13 mouse cellular contexts compared by ENCODE assay signal in genomic region chr17:34681881-34682536, GRCm38 (mm10). TPM values are rescaled to one million over a fixed set of nuclear protein-coding genes. Genes with fewer than 3 reads are reported as not detected.
DNase-seq lines count a peak whose midpoint lies in the region; ATAC-seq lines count a peak whose summit lies in the region.
"Had no signal": no experiment of that assay in that cellular context is flagged by ENCODE, and none has a peak within 500 bp of the region (broad histone marks: within the 10 kb centered on the region; RNA-seq: fewer than 3 reads in every experiment).

No protein-coding gene starts in this region.

- H3K9me3 ChIP-seq in heart, embryonic 12.5 days (replicated peaks) = no peaks in the 10 kb centered on the region
- no peaks in the 10 kb centered on the region for H3K9me3 ChIP-seq in stomach, embryonic 16.5 days (replicated peaks; ENCODE audit: control insufficient read depth, low read length)
- H3K9me3 ChIP-seq: forebrain, embryonic 10.5 days; heart, embryonic 15.5 days; liver, embryonic 15.5 days had no signal

- ATAC-seq in heart, embryonic 12.5 days (ENCODE audit: insufficient number of reproducible peaks, low FRiP score) = no peak
- no peak for ATAC-seq in stomach, embryonic 16.5 days (ENCODE audit: insufficient read depth, low FRiP score)

- H3K4me3 ChIP-seq in heart, embryonic 12.5 days = no peak overlapping the region
- no peak overlapping the region for H3K4me3 ChIP-seq in stomach, embryonic 16.5 days (replicated peaks; ENCODE audit: low read length)
- H3K4me3 ChIP-seq: forebrain, embryonic 10.5 days; heart, embryonic 15.5 days; liver, embryonic 15.5 days had no signal

- peaks cover 36% of the 10 kb centered on the region for H3K27me3 ChIP-seq in heart, embryonic 12.5 days (replicated peaks)
- 0 out of 2 replicates have a peak, but pooled peaks cover 5% of the 10 kb centered on the region for H3K27me3 ChIP-seq in stomach, embryonic 16.5 days (ENCODE audit: control insufficient read depth, insufficient read depth, low read length)

- no peak overlapping the region for H3K9ac ChIP-seq in heart, embryonic 12.5 days
- peak overlapping the region; percentile 40 for H3K9ac ChIP-seq in stomach, embryonic 16.5 days (ENCODE audit: low read length)
- H3K9ac ChIP-seq: heart, embryonic 15.5 days; liver, embryonic 15.5 days had no signal

- H3K27ac ChIP-seq in heart, embryonic 12.5 days (ENCODE audit: poor library complexity, severe bottlenecking) = no peak overlapping the region
- 0 out of 2 replicates have a peak overlapping the region, but pooled peaks have one; percentile 6 for H3K27ac ChIP-seq in stomach, embryonic 16.5 days (ENCODE audit: low read length)
- H3K27ac ChIP-seq: forebrain, embryonic 10.5 days; heart, embryonic 15.5 days; liver, embryonic 15.5 days had no signal

- H3K4me2 ChIP-seq in heart, embryonic 12.5 days = 0 out of 2 replicates have a peak overlapping the region, but pooled peaks have one; percentile 9
- H3K4me2 ChIP-seq in stomach, embryonic 16.5 days (ENCODE audit: low read depth, low read length) = no peak overlapping the region
- H3K4me2 ChIP-seq: heart, embryonic 15.5 days; liver, embryonic 15.5 days had no signal

- peak; percentile 30 for DNase-seq in adrenal gland, adult 2 months
- no peak for DNase-seq in adrenal gland, postnatal 4 days (ENCODE audit: low spot score in 2 of 2)
- no peak for DNase-seq in heart, adult 9 months (ENCODE audit: low spot score in 2 of 2)
- DNase-seq in lung, postnatal 10 days = peak; percentile 54
- DNase-seq in lung, postnatal 14 days = no peak
- DNase-seq in embryo, embryonic 10.5 days (ENCODE audit: low spot score) = no peak

- 60% methylated on average over 11 of the region's 11 CpGs for WGBS in heart, embryonic 12.5 days
- 65% methylated on average over 11 of the region's 11 CpGs for WGBS in stomach, embryonic 16.5 days

- no peaks in the 10 kb centered on the region for H3K36me3 ChIP-seq in heart, embryonic 12.5 days
- no peaks in the 10 kb centered on the region for H3K36me3 ChIP-seq in stomach, embryonic 16.5 days (ENCODE audit: control insufficient read depth, insufficient read depth, low read length)
- H3K36me3 ChIP-seq: forebrain, embryonic 10.5 days; heart, embryonic 15.5 days; liver, embryonic 15.5 days had no signal

- H3K4me1 ChIP-seq in heart, embryonic 12.5 days (replicated peaks) = peaks cover 38% of the 10 kb centered on the region
- peaks cover 29% of the 10 kb centered on the region for H3K4me1 ChIP-seq in stomach, embryonic 16.5 days (ENCODE audit: control insufficient read depth, insufficient read depth, low read length)
- H3K4me1 ChIP-seq: liver, embryonic 15.5 days had no signal

RNA-seq across cellular contexts. Expression of gene Tnxb, which starts 11.7 kb away (rescaled TPM):
- total RNA-seq in adrenal gland, adult 2 months (2021) = 10 to 100 TPM; 20.2 to 30.1 TPM
- polyA plus RNA-seq in adrenal gland, adult 2 months (2012; rRNA removed) = 23.4 and 23.6 TPM in 2 replicates
- 10 to 100 TPM; 29.4 to 33.0 TPM for total RNA-seq in adrenal gland, postnatal 4 days (2021)
- polyA plus RNA-seq in heart, embryonic 12.5 days (2016; fragmentation: Nextera tagmentation; extraction: Ambion mirVana) = 0.77 and 0.98 TPM in 2 replicates
- polyA plus RNA-seq in stomach, embryonic 16.5 days (2015; fragmentation: Nextera tagmentation; extraction: Ambion mirVana) = 1.3 and 1.8 TPM in 2 replicates
- total RNA-seq: megakaryocyte-erythroid progenitor cell, adult 5-6 weeks had no signal
- polyA plus RNA-seq: embryonic facial prominence, embryonic 11.5 days; forebrain, embryonic 10.5 days had no signal

RNA-seq across cellular contexts. Expression of gene Atf6b, which starts 35.1 kb away (rescaled TPM):
- total RNA-seq in adrenal gland, adult 2 months (2021) = 10 to 100 TPM; 44.1 to 53.2 TPM
- polyA plus RNA-seq in adrenal gland, adult 2 months (2012; rRNA removed) = 114 and 118 TPM in 2 replicates
- total RNA-seq in adrenal gland, postnatal 4 days (2021) = 10 to 100 TPM; 48.1 to 52.3 TPM
- 63.2 and 67.0 TPM in 2 replicates for polyA plus RNA-seq in heart, embryonic 12.5 days (2016; fragmentation: Nextera tagmentation; extraction: Ambion mirVana)
- 73.5 and 78.0 TPM in 2 replicates for polyA plus RNA-seq in stomach, embryonic 16.5 days (2015; fragmentation: Nextera tagmentation; extraction: Ambion mirVana)

RNA-seq across cellular contexts. Expression of gene Fkbpl, which starts 37.4 kb away (rescaled TPM):
- total RNA-seq in adrenal gland, adult 2 months (2021) = 10 to 100 TPM; 12.7 to 17.2 TPM
- polyA plus RNA-seq in adrenal gland, adult 2 months (2012; rRNA removed) = 7.1 and 7.6 TPM in 2 replicates
- total RNA-seq in adrenal gland, postnatal 4 days (2021) = 10 to 100 TPM; 13.2 to 16.3 TPM
- 10.2 and 11.1 TPM in 2 replicates for polyA plus RNA-seq in heart, embryonic 12.5 days (2016; fragmentation: Nextera tagmentation; extraction: Ambion mirVana)
- 13.1 and 14.4 TPM in 2 replicates for polyA plus RNA-seq in stomach, embryonic 16.5 days (2015; fragmentation: Nextera tagmentation; extraction: Ambion mirVana)

RNA-seq across cellular contexts. Expression of gene Prrt1, which starts 52.7 kb away (rescaled TPM):
- 10 to 100 TPM in 1 of 2 experiments, 1 to 10 TPM in 1; 9.1 to 12.8 TPM for total RNA-seq in adrenal gland, adult 2 months (2021)
- polyA plus RNA-seq in adrenal gland, adult 2 months (2012; rRNA removed) = 22.1 and 32.8 TPM in 2 replicates
- 10 to 100 TPM; 10.7 to 11.5 TPM for total RNA-seq in adrenal gland, postnatal 4 days (2021)
- 0.17 TPM in 1 of 2 replicates, not detected in the other for polyA plus RNA-seq in heart, embryonic 12.5 days (2016; fragmentation: Nextera tagmentation; extraction: Ambion mirVana)
- polyA plus RNA-seq in stomach, embryonic 16.5 days (2015; fragmentation: Nextera tagmentation; extraction: Ambion mirVana) = 0.31 and 0.45 TPM in 2 replicates
- polyA plus RNA-seq: liver, embryonic 15.5 days had no signal

RNA-seq across cellular contexts. Expression of gene Ppt2, which starts 53.7 kb away (rescaled TPM):
- total RNA-seq in adrenal gland, adult 2 months (2021) = 10 to 100 TPM; 58.3 to 70.7 TPM
- 58.5 and 102 TPM in 2 replicates for polyA plus RNA-seq in adrenal gland, adult 2 months (2012; rRNA removed)
- 10 to 100 TPM; 52.6 to 62.3 TPM for total RNA-seq in adrenal gland, postnatal 4 days (2021)
- polyA plus RNA-seq in heart, embryonic 12.5 days (2016; fragmentation: Nextera tagmentation; extraction: Ambion mirVana) = 28.9 TPM in 2 replicates
- 25.2 and 25.7 TPM in 2 replicates for polyA plus RNA-seq in stomach, embryonic 16.5 days (2015; fragmentation: Nextera tagmentation; extraction: Ambion mirVana)

Comparison
In these comparisons a context has a peak if more than half of its experiments do, and no peak if none do; other contexts are left out.
1. DNase-seq: peak in adrenal gland, adult 2 months (single experiment) and lung, postnatal 10 days (single experiment); none in adrenal gland, postnatal 4 days (0 of 2), heart, adult 9 months (0 of 2), lung, postnatal 14 days (single experiment) and embryo, embryonic 10.5 days (single experiment).